Mouse (Mus musculus): ENCODE data around the gene Arpc5l. TPM values are rescaled to one million over a fixed set of nuclear protein-coding genes. Genes with fewer than 3 reads are reported as not detected.

The Arpc5l gene
- polyA plus RNA-seq, 1 experiment, result 108 TPM

DNA sequence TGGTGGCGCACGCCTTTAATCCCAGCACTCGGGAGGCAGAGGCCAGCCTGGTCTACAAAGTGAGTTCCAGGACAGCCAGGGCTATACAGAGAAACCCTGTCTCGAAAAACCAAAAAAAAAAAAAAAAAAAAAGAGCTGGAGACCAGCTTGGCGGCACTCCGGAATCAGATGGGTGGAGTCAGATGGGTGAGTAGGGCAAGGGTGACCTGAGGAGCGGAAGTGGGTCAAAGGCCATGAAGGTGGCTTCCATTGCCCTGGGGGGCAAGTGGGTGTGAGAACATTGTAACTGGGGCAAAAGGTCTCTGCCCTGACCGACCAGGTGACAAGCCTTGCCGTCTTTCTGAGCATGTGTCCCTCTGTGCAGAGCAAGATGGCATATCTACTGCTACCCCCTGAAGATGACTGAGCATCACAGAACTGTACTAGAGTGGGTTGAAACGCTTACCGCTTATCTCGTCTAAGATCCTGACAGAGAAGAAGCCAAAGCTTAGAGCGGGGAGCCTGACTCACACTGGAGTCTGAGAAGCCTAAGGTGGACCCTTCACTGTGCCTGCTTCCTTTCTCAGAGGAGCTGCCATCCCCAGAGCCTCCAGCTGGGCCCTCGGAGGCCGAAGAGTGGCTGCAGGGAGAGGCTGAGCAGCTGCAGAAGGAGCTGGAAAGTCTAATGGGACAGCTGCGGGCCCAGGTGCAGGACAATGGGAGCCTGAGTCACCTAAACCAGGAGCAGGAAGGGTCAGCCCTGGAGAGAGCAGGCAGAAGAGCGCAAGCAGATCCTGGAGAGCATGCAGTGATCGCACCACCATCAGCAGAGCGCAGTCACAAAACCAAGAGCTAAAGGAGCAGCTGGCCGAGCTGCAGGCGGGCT, 29.0 kb upstream of the Arpc5l start:
- no peak overlapping the region for H3K4me3 ChIP-seq (ENCODE audit: insufficient read depth, low read length)
- TF ChIP-seq CTCF (IDR thresholded peaks at IDR 0.05; ENCODE audit: extremely low read depth, insufficient read depth, low read length) (no peak), POLR2A (IDR thresholded peaks at IDR 0.05; ENCODE audit: extremely low read depth, insufficient read depth, low read length) (no peak)
- peaks cover 1% of the 10 kb centered on the region; the same call in 1 of the 2 replicates for H3K4me1 ChIP-seq (ENCODE audit: control insufficient read depth, insufficient read depth, low read length)
- no peak overlapping the region for H3K27ac ChIP-seq (ENCODE audit: insufficient read depth, low read length)

- Histone ChIP-seq H3K4me1 (ENCODE audit: control insufficient read depth, insufficient read depth, low read length) (peaks cover 1% of the 10 kb centered on the region; the same call in 1 of the 2 replicates), H3K4me3 (ENCODE audit: insufficient read depth, low read length) (no peak overlapping the region), H3K27ac (ENCODE audit: insufficient read depth, low read length) (no peak overlapping the region)
- TF ChIP-seq CTCF (IDR thresholded peaks at IDR 0.05; ENCODE audit: extremely low read depth, insufficient read depth, low read length) (no peak), POLR2A (IDR thresholded peaks at IDR 0.05; ENCODE audit: extremely low read depth, insufficient read depth, low read length) (no peak)
Observed at GRCm38 (mm10) chr2:38977837-38978236, 27.3 kb upstream of the Arpc5l start.

- Histone ChIP-seq H3K4me3 (ENCODE audit: insufficient read depth, low read length) (no peak overlapping the region), H3K27ac (ENCODE audit: insufficient read depth, low read length) (no peak overlapping the region), H3K4me1 (ENCODE audit: control insufficient read depth, insufficient read depth, low read length) (no peaks in the 10 kb centered on the region)
- TF ChIP-seq POLR2A (IDR thresholded peaks at IDR 0.05; ENCODE audit: extremely low read depth, insufficient read depth, low read length) (no peak), CTCF (IDR thresholded peaks at IDR 0.05; ENCODE audit: extremely low read depth, insufficient read depth, low read length) (no peak)
Observed at GRCm38 (mm10) chr2:38983456-38983855, 21.7 kb upstream of the Arpc5l start.

- no peaks in the 10 kb centered on the region for H3K4me1 ChIP-seq (ENCODE audit: control insufficient read depth, insufficient read depth, low read length)
- TF ChIP-seq POLR2A (IDR thresholded peaks at IDR 0.05; ENCODE audit: extremely low read depth, insufficient read depth, low read length) (no peak), CTCF (IDR thresholded peaks at IDR 0.05; ENCODE audit: extremely low read depth, insufficient read depth, low read length) (no peak)
- no peak overlapping the region for H3K27ac ChIP-seq (ENCODE audit: insufficient read depth, low read length)
- no peak overlapping the region for H3K4me3 ChIP-seq (ENCODE audit: insufficient read depth, low read length)
Observed at GRCm38 (mm10) chr2:38986580-38986979, 18.6 kb upstream of the Arpc5l start.

- TF ChIP-seq CTCF (IDR thresholded peaks at IDR 0.05; ENCODE audit: extremely low read depth, insufficient read depth, low read length) (no peak), POLR2A (IDR thresholded peaks at IDR 0.05; ENCODE audit: extremely low read depth, insufficient read depth, low read length) (no peak)
- H3K27ac ChIP-seq (ENCODE audit: insufficient read depth, low read length), result no peak overlapping the region
- no peak overlapping the region for H3K4me3 ChIP-seq (ENCODE audit: insufficient read depth, low read length)
- no peaks in the 10 kb centered on the region for H3K4me1 ChIP-seq (ENCODE audit: control insufficient read depth, insufficient read depth, low read length)
Observed at GRCm38 (mm10) chr2:38987371-38987770, 17.8 kb upstream of the Arpc5l start.

DNA sequence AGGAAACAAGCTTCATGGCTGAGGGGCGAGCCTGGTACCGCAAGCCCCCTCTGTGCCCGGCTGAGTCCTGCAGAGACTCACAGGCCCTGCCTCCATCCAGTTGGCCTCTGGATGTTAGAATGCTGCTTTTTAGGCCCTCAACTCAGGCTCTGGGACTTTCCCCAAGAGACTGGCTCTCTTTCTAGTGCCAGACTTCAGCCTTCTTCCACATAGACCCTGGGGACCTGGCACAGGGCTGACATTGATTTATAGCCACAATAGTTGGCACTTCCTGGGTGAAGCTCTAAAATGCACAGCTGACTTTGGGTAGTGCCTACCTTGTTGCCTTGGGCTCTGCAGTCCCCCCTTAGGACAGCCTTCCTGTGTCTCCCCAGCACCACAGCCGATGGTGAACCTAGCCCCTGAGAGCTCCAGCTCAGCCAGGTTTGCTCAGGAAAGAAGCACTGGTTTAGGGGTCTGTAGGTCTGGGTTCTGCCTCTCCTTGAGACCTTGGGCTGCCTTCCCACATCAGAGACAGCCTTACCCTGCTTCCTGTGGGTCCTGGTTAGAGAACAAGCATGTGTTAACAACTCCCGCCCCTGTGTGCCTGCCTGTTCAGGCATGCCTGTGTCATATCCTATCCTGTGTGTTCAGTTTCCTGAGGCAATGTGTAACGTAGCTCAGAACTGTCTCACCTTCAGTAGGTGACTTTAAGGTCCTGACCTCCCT, 17.2 kb upstream of the Arpc5l start:
- H3K4me1 ChIP-seq (ENCODE audit: control insufficient read depth, insufficient read depth, low read length), result no peaks in the 10 kb centered on the region
- no peak overlapping the region for H3K4me3 ChIP-seq (ENCODE audit: insufficient read depth, low read length)
- H3K27ac ChIP-seq (ENCODE audit: insufficient read depth, low read length), result no peak overlapping the region
- TF ChIP-seq CTCF (IDR thresholded peaks at IDR 0.05; ENCODE audit: extremely low read depth, insufficient read depth, low read length) (no peak), POLR2A (IDR thresholded peaks at IDR 0.05; ENCODE audit: extremely low read depth, insufficient read depth, low read length) (no peak)

- no peak overlapping the region for H3K4me3 ChIP-seq (ENCODE audit: insufficient read depth, low read length)
- no peaks in the 10 kb centered on the region for H3K4me1 ChIP-seq (ENCODE audit: control insufficient read depth, insufficient read depth, low read length)
- no peak overlapping the region for H3K27ac ChIP-seq (ENCODE audit: insufficient read depth, low read length)
- TF ChIP-seq CTCF (IDR thresholded peaks at IDR 0.05; ENCODE audit: extremely low read depth, insufficient read depth, low read length), result no peak
- TF ChIP-seq POLR2A (IDR thresholded peaks at IDR 0.05; ENCODE audit: extremely low read depth, insufficient read depth, low read length), result no peak
Observed at GRCm38 (mm10) chr2:38988929-38989328, 16.2 kb upstream of the Arpc5l start.

GRCm38 (mm10) chr2:38992004-38992403, 13.1 kb upstream of the Arpc5l start:
- no peak overlapping the region for H3K27ac ChIP-seq (ENCODE audit: insufficient read depth, low read length)
- H3K4me1 ChIP-seq (ENCODE audit: control insufficient read depth, insufficient read depth, low read length), result no peaks in the 10 kb centered on the region
- no peak overlapping the region for H3K4me3 ChIP-seq (ENCODE audit: insufficient read depth, low read length)
- TF ChIP-seq POLR2A (IDR thresholded peaks at IDR 0.05; ENCODE audit: extremely low read depth, insufficient read depth, low read length) (no peak), CTCF (IDR thresholded peaks at IDR 0.05; ENCODE audit: extremely low read depth, insufficient read depth, low read length) (no peak)

DNA sequence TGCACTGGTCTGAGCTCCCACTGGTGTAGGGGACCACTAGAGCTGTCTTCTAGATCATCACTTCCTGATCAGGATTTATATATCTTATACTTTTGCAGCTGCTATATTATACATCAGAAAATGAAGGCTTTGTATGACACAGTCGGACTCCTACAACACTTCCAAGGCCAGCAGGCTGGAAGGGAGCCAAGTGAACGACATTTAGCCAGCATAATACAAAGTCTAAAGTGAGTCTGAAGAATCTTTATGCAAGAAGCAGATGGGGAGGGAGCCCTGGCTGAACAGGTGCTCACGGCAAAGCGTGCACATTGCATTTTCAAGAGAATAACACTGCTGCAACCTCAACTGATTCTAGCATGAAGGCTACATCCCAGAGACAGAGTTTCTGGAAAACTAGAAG, 12.7 kb upstream of the Arpc5l start:
- H3K27ac ChIP-seq (ENCODE audit: insufficient read depth, low read length), result no peak overlapping the region
- no peak overlapping the region for H3K4me3 ChIP-seq (ENCODE audit: insufficient read depth, low read length)
- TF ChIP-seq CTCF (IDR thresholded peaks at IDR 0.05; ENCODE audit: extremely low read depth, insufficient read depth, low read length) (no peak), POLR2A (IDR thresholded peaks at IDR 0.05; ENCODE audit: extremely low read depth, insufficient read depth, low read length) (no peak)
- no peaks in the 10 kb centered on the region for H3K4me1 ChIP-seq (ENCODE audit: control insufficient read depth, insufficient read depth, low read length)
